Mouse (Mus musculus): Measurements from ENCODE around the gene Kbtbd13.

Kbtbd13 gene

GRCm38 (mm10) chr9:65393606-65394005, 2.2 kb upstream of the Kbtbd13 start:
- DNase-seq (ENCODE audit: low spot score in 2 of 2) = no peak

- peak; percentile 20 to 66 for DNase-seq (ENCODE audit: low spot score in 2 of 2)
These were observed 1.3 kb upstream of the Kbtbd13 start for GRCm38 (mm10) chr9:65392638-65393364.

GRCm38 (mm10) chr9:65390752-65391612, 470 bp downstream of the Kbtbd13 start:
- no peak for DNase-seq (ENCODE audit: low spot score in 2 of 2)

- no peak for DNase-seq (ENCODE audit: low spot score in 2 of 2)
These were observed 4.9 kb downstream of the Kbtbd13 start for GRCm38 (mm10) chr9:65386373-65387140.

GRCm38 (mm10) chr9:65384276-65384675, 7.2 kb downstream of the Kbtbd13 start:
- no peak for DNase-seq (ENCODE audit: low spot score in 2 of 2)

- DNase-seq (ENCODE audit: low spot score in 2 of 2) = no peak
These were observed 8.7 kb downstream of the Kbtbd13 start for GRCm38 (mm10) chr9:65382751-65383097.

GRCm38 (mm10) chr9:65382031-65382750, 9.3 kb downstream of the Kbtbd13 start:
- no peak for DNase-seq (ENCODE audit: low spot score in 2 of 2)

- no peak for DNase-seq (ENCODE audit: low spot score in 2 of 2)
These were observed 10.3 kb downstream of the Kbtbd13 start for GRCm38 (mm10) chr9:65381017-65381590.

GRCm38 (mm10) chr9:65375163-65375934, 16.1 kb downstream of the Kbtbd13 start:
- DNase-seq (ENCODE audit: low spot score in 2 of 2) = no peak

GRCm38 (mm10) chr9:65374468-65375162, 16.8 kb downstream of the Kbtbd13 start:
- no peak for DNase-seq (ENCODE audit: low spot score in 2 of 2)

GRCm38 (mm10) chr9:65372449-65372848, 19.0 kb downstream of the Kbtbd13 start:
- peak; percentile 31 to 70 for DNase-seq (ENCODE audit: low spot score in 2 of 2)

GRCm38 (mm10) chr9:65371756-65372155, 19.7 kb downstream of the Kbtbd13 start:
- DNase-seq (ENCODE audit: low spot score in 2 of 2) = no peak

GRCm38 (mm10) chr9:65365721-65366120, 25.7 kb downstream of the Kbtbd13 start:
- no peak for DNase-seq (ENCODE audit: low spot score in 2 of 2)

- no peak for DNase-seq (ENCODE audit: low spot score in 2 of 2)
These were observed 27.8 kb downstream of the Kbtbd13 start for GRCm38 (mm10) chr9:65363684-65364083.

- DNase-seq (ENCODE audit: low spot score in 2 of 2) = no peak
These were observed 30.6 kb downstream of the Kbtbd13 start, which contains the start of gene Ubap1l for GRCm38 (mm10) chr9:65360641-65361448. Gene Ubap1l, plus strand, starts transcription at chr9:65361041.

GRCm38 (mm10) chr9:65358956-65359480, 32.4 kb downstream of the Kbtbd13 start:
- DNase-seq (ENCODE audit: low spot score in 2 of 2) = no peak

GRCm38 (mm10) chr9:65356971-65357370, 34.5 kb downstream of the Kbtbd13 start:
- DNase-seq (ENCODE audit: low spot score in 2 of 2) = no peak

GRCm38 (mm10) chr9:65356561-65356960, 34.9 kb downstream of the Kbtbd13 start:
- no peak for DNase-seq (ENCODE audit: low spot score in 2 of 2)

- DNase-seq (ENCODE audit: low spot score in 2 of 2) = no peak
These were observed 38.2 kb downstream of the Kbtbd13 start for GRCm38 (mm10) chr9:65353251-65353650.
